Mouse (Mus musculus) cortical plate, adult 2 months (tissue): ENCODE results near the gene Klhdc1.

Experiments used
- CTCF ChIP-seq: fragments of 200-500 bp; IDR thresholded peaks from 2 replicates; pipeline ENCODE4 v1.5.1; 2011; ENCODE audit warnings: mild to moderate bottlenecking, control low read depth, low read length; ENCODE audit not compliant: insufficient read depth; ENCODE audit errors: extremely low read depth
- POLR2A ChIP-seq: fragments of 200-500 bp; IDR thresholded peaks from 2 replicates; pipeline ENCODE4 v1.6.1; 2011; ENCODE audit warnings: mild to moderate bottlenecking, low read length, control low read depth; ENCODE audit not compliant: insufficient read depth; ENCODE audit errors: extremely low read depth

- no peak for TF ChIP-seq CTCF
- TF ChIP-seq POLR2A = no peak
Observed at GRCm38 (mm10) chr12:69207926-69208325, 33.0 kb upstream of the Klhdc1 start.
